Mouse (Mus musculus): ENCODE data around the gene Nup98. TPM values are rescaled to one million over a fixed set of nuclear protein-coding genes. Genes with fewer than 3 reads are reported as not detected.

The Nup98 gene
- polyA plus RNA-seq, 1 experiment, result 26.0 TPM

DNA sequence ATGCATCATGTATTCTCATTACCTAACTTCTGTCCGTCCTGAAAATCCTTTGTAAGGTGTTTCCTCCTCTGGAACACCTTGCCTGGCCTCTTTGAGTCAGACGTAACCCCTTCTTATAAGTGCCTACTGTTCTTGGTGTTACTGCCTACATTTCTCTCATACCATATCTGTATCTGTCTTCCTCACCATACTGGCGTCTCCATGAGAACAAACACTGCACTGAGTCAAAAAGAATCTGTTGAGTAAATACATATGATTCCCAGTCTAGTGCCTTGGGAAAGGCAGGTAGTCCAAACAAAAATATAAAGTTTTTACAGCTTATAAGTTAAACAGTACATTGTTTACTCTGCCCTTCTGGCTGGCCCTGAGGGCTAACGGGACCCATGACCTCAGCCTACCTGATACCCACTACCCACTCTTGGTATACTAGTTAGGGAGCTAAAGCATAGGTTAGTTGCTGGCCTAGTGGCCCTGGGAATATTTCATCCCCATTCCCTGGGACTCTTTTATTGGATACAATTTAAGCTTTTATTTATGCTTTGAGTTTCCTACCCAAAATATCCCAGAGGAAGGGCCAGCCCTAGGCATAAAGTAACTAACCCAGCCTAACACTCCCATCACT is 18.2 kb upstream of the Nup98 start:
- TF ChIP-seq POLR2A (IDR thresholded peaks at IDR 0.05; ENCODE audit: borderline replicate concordance, extremely low read depth, insufficient read depth, insufficient read length, poor library complexity, severe bottlenecking) (no peak), CTCF (IDR thresholded peaks at IDR 0.05; ENCODE audit: borderline replicate concordance, extremely low read depth, insufficient read depth, insufficient read length) (no peak)

DNA sequence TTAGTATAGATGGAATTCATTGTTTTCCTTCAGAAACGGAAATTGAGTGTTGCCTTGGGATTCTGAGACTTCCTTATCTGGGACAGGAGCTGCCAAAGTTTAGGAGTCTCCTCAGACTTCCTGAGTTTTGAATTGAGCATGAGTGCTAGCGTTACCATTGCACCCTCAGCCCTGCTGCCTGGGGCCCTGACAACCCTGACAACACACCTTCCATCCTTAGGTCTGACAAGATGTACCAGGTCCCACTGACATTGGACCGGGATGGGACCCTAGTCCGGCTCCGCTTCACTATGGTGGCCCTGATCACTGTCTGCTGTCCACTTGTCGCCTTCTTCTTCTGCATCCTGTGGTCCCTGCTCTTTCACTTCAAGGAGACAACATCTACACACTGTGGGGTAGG is 16.1 kb upstream of the Nup98 start:
- TF ChIP-seq CTCF (IDR thresholded peaks at IDR 0.05; ENCODE audit: borderline replicate concordance, extremely low read depth, insufficient read depth, insufficient read length) (no peak), POLR2A (IDR thresholded peaks at IDR 0.05; ENCODE audit: borderline replicate concordance, extremely low read depth, insufficient read depth, insufficient read length, poor library complexity, severe bottlenecking) (no peak)
- no peak for DNase-seq (ENCODE audit: low read depth)

More for the DNA sequence above, 18.2 kb upstream of the Nup98 start:
- no peak for DNase-seq (ENCODE audit: low read depth)

DNA sequence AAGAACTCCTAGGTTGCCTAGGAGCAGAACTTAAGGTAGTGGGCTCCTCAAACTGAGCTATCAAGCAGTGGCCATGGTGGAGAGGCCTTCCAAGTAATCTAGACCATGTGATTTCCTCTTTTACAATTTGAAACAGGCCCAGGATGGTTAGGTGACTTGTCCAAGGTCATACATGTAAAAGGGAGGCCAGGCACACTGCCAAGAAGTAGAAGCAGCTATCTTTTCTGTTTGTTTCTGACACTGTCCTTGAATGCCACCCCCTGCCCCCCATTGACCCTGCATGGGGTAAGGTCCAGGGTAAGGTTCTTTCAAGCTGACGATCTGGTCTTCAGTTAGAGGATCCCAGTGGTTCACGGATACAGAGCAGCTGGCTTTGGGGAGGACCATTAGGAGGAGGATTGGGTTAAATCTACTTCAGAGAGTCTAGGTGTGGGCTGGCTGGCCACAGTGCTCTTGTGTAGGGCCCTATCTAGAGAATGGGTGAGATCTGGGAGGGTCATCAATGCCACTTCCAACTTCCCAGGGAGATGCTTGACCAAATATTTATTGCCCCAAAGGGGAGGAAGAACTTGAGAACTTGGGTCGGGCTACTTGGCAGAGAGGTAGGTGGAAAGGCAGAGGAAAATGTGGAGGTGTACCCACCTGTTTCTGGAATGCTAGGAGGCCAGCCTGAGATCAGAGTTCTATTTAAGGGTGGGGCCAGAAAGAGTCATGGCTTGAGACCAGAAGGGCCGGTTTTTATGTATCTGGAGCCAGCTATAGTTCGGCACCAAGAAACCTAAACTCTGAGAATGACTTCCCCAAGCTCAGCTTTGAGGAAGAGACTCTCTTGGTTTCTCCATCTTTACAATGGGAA is 14.1 kb upstream of the Nup98 start:
- TF ChIP-seq CTCF (IDR thresholded peaks at IDR 0.05; ENCODE audit: borderline replicate concordance, extremely low read depth, insufficient read depth, insufficient read length), result no peak
- no peak for TF ChIP-seq POLR2A (IDR thresholded peaks at IDR 0.05; ENCODE audit: borderline replicate concordance, extremely low read depth, insufficient read depth, insufficient read length, poor library complexity, severe bottlenecking)
- no peak for DNase-seq (ENCODE audit: low read depth)

DNA sequence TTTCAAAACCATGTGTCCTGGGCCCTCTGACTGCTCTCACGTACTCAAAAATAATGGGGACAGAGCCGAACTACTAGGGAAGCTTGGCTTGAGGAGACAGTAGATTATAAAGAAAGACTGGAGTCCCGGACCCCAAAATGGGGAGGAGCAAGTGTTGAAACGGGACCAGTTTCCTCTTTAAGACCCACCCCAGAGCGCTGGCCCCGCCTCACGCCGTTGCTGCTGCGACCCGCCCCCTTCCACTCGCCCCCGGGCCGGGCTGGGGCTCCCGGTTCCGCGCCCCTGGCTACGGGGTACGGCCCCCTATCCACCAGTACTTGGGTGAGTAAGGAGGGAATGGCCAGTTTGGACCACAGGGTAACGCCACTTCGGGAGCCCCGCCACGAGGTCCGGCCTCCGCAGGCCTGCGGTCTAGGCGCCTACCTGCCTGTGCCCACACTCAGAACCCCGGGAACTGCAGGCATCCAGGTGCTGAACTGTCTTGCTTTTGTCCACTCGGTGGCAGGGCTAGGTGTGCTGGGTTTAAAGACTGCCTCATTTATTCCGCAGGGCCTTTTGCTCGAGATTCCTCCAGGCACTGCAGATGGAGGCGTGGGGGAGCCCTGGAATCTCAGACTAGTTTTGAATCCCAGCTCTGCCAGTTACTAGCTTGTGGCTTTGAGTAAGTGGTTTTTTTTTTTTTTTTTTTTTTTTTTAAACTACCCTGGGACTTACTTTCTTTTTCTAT is 13.0 kb upstream of the Nup98 start:
- TF ChIP-seq CTCF (IDR thresholded peaks at IDR 0.05; ENCODE audit: borderline replicate concordance, extremely low read depth, insufficient read depth, insufficient read length) (no peak), POLR2A (IDR thresholded peaks at IDR 0.05; ENCODE audit: borderline replicate concordance, extremely low read depth, insufficient read depth, insufficient read length, poor library complexity, severe bottlenecking) (no peak)

DNA sequence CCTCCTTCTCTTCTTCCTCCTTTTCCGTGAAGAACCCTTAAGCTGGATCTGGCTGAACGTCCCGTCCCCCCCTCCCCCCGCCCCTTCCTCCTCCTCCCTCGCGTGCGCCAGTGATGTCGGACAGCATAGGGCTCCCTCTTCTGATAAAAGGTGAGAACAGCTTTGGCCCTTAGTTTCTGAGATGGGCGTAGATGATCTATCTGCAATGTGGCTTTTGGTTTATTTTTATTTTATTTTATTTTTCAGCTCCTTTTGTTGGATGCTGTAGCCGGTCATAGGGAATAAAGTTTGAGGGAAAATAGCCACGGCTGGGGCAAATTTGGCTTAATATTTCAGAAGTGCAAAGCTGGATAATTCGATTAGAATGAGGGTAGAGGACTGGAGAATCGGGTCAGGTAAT is 12.4 kb upstream of the Nup98 start:
- TF ChIP-seq POLR2A (IDR thresholded peaks at IDR 0.05; ENCODE audit: borderline replicate concordance, extremely low read depth, insufficient read depth, insufficient read length, poor library complexity, severe bottlenecking) (no peak), CTCF (IDR thresholded peaks at IDR 0.05; ENCODE audit: borderline replicate concordance, extremely low read depth, insufficient read depth, insufficient read length) (peak; percentile 50; the same call in 1 of the 2 replicates)
- peak; percentile 79 for DNase-seq (ENCODE audit: low read depth)

More for the DNA sequence above, 13.0 kb upstream of the Nup98 start:
- DNase-seq (ENCODE audit: low read depth), result peak; percentile 75

DNA sequence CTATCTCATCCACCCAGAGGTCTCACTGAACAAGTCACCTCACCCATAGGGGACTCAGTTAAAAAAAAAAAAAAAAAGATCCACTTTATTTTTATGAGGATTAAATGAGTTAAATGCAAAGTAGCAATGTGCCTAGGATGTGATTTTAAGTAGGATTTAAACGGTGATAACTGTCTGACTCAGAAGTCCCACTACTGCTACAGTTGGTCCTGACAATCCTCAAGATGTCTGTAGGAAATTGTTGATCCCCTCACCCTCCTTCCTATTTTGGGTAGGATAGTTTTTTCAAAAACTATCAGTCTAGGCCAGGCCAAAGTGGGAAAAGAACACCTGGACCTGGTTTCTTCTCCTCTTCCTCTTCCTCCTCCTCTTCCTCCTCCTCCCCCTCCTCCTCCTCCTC is 11.9 kb upstream of the Nup98 start:
- TF ChIP-seq POLR2A (IDR thresholded peaks at IDR 0.05; ENCODE audit: borderline replicate concordance, extremely low read depth, insufficient read depth, insufficient read length, poor library complexity, severe bottlenecking), result no peak
- no peak for TF ChIP-seq CTCF (IDR thresholded peaks at IDR 0.05; ENCODE audit: borderline replicate concordance, extremely low read depth, insufficient read depth, insufficient read length)
- peak; percentile 4 for DNase-seq (ENCODE audit: low read depth)

DNA sequence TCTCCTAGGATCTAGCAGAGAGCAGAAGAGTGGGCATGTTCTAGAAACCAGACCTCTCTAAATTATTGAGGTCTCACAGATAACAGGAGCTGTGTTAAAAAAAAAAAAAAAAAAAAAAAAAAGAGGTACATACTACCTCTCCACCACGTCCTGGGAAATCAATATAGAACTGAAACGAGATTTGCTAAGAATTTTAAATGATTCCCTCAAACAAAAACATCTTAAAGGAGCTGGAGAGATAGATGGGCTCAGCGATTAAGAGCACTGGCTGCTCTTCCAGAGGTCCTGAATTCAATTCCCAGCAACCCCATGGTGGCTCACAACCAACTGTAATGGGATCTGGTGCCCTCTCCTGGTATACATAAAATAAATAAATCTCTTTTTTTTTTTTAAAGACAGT is 1.1 kb upstream of the Nup98 start:
- DNase-seq (ENCODE audit: low read depth), result no peak
- TF ChIP-seq POLR2A (IDR thresholded peaks at IDR 0.05; ENCODE audit: borderline replicate concordance, extremely low read depth, insufficient read depth, insufficient read length, poor library complexity, severe bottlenecking) (no peak), CTCF (IDR thresholded peaks at IDR 0.05; ENCODE audit: borderline replicate concordance, extremely low read depth, insufficient read depth, insufficient read length) (no peak)

DNA sequence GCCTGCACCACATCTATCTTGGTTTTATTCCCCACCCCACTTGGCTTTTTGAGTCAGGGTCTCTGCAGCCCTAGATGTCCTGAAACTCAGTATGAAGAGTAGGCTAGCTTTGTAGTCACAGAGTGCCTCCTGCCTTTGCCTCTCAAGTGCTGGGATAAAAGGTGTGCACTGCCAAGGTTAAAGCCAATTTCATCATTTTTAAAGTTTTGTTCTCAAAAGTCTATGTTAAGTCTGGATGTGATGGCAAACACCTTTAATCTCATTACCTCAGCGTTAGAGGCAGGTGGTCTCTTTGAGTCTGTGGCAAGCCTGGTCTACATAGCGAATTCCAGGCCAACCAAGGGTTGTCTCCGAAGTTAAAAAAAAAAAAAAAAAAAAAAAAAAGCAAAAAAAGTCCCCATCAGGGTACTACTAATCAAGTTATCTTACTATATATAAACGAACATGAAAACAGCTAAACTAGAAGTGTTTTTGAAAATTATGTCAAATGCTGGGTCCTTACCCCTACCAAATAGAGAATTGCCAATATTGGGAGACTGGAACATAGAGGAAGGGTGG is 1.1 kb downstream of the Nup98 start:
- DNase-seq (ENCODE audit: low read depth), result no peak
- no peak for TF ChIP-seq POLR2A (IDR thresholded peaks at IDR 0.05; ENCODE audit: borderline replicate concordance, extremely low read depth, insufficient read depth, insufficient read length, poor library complexity, severe bottlenecking)
- no peak for TF ChIP-seq CTCF (IDR thresholded peaks at IDR 0.05; ENCODE audit: borderline replicate concordance, extremely low read depth, insufficient read depth, insufficient read length)

DNA sequence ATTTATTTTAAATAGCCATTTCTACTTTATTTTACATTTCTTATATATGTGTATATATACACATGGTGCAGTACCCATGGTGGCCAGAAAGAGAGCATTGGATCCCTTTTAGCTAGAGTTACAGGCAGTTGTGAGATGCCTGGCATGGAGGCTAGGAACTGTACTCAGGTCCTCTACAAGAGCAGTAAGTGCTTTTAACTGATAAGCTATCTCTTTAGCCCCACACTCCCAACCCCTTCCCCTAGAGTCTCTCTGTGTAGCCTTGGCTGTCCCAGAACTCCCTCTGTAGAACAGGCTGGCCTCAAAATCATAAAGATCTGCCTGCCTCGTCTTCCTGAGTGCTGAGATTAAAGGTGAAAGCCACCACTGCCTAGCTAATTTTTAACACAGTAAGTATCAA is 4.3 kb downstream of the Nup98 start:
- no peak for TF ChIP-seq CTCF (IDR thresholded peaks at IDR 0.05; ENCODE audit: borderline replicate concordance, extremely low read depth, insufficient read depth, insufficient read length)
- TF ChIP-seq POLR2A (IDR thresholded peaks at IDR 0.05; ENCODE audit: borderline replicate concordance, extremely low read depth, insufficient read depth, insufficient read length, poor library complexity, severe bottlenecking), result no peak
- DNase-seq (ENCODE audit: low read depth), result no peak

DNA sequence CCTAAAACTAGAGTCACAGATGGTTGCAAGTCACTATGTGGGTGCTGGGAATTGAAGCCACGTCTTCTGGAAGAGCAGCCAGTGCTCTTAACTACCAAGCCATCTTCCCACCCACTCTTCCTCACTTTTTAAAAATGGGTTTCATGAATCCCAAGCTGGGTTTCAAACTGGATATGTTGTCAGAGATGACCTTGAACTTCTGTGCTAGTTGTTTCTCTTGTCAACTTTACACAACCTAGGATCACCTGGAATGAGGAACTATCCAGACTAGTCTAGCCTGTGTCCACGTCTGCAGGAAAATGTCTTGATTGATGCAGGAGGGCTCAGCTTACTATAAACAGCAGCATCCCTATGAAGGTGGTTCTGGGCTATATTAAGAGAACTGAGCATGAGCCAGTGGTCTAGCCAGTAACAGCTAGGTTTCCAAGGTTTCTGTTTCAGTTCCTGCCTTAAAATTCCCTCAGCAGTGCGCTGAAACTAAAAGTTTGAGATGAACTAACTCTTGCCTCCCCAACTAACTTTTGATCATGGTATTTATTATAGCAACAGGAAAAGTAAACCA is 5.6 kb downstream of the Nup98 start:
- DNase-seq (ENCODE audit: low read depth), result no peak
- TF ChIP-seq POLR2A (IDR thresholded peaks at IDR 0.05; ENCODE audit: borderline replicate concordance, extremely low read depth, insufficient read depth, insufficient read length, poor library complexity, severe bottlenecking) (no peak), CTCF (IDR thresholded peaks at IDR 0.05; ENCODE audit: borderline replicate concordance, extremely low read depth, insufficient read depth, insufficient read length) (no peak)

All from brain, embryonic 14.5 days (tissue).